Mouse (Mus musculus): Measurements from ENCODE around the gene Pnmt. TPM values are rescaled to one million over a fixed set of nuclear protein-coding genes. Genes with fewer than 3 reads are reported as not detected.

The Pnmt gene
- total RNA-seq (2022) = 1 to 10 TPM in 3 of 4 experiments, not detected in 1; 1.2 to 1.6 (median 1.4) TPM

DNA sequence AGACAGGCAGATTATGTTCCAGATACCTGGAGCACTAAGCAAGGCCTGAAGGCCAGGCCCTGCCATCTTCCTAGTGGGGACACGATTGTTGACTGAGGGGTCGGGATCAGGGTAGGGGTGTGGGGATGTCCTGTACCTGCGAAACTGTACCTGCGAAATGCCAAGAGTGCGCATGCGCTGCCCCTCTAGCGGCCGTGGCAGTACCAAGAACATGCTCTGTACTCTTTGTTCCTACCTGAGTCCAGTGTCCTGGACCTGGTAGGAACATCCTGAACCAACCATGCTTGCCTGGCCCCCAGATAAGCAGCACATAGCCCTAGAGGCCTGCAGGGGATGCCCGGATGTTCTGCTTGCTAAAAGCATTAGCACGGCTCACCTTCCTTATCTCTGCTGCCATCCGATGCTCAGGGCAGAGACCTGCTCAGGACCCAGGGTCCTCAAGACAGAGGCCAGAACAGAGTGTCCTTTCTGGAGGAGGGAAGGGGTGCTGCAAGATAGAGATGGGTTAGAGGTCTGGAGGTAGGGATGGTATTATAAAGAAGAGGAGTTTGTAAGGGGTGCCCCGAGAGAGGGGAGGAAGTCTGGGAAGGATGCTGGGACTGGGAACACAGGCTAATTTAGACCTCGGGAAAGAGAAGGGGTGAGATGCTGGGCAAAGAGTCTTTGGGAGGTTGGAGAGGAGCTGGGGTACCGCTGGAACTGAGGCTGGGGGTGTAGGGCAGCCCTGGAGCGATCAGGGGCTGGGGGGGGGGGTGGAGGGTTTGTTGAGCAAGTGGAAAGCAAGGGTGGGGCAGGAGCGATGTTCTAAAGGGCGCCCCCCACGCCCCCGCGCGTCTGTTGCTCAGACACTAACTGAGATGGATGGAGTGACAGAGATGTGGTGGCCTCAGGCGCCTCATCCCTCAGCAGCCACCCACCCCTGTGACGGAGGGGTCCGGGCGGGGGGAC is at the start of gene Pnmt:
Pnmt (plus strand) TSS at position 813 of the 948 bp plus-strand sequence.
- DNase-seq (ENCODE audit: low spot score) = no peak

DNA sequence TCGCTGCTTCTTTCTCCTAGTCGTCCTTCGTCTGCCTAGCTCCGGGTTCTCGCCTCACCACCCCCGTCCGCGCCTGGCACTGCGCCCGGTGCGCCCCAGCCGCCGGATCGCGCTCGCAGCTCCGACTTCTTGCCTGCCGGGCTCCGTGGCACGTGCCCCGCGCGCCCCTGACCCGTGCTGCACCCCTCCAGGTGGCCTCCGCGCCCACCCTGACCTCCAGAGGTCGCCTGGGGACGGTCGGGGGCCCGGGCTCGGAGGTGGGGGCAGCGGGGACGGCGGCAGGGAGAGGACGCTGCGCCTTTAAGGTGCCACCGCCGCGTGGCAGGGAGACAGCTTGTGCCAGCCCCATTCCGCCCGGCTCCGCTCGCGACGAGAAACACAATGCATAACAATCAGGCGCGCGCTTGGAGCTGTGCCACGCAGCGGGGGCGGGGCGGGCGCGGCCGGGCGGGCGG is 47.7 kb upstream of the Pnmt start:
- DNase-seq (ENCODE audit: low spot score) = no peak

DNA sequence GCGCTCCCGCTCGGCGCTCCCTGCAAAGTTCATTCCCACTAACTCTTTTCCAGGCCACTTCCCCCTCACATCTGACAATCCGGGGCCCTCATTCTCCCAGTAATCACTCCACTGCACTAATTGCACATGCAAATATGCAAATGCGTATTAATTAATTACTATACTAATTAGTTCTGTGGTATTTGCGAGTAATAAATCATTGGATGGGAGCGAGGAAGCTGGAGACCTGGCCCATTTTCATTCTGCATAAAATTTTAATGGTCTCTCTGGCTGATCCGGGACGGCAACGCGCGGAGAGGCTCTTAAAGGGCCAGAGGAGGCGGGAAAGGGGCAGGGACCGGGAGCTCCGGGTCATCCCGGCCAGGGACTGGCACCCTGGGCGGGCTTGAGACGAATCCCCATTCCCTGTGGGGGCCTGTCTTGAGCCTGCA is 47.2 kb upstream of the Pnmt start:
- DNase-seq (ENCODE audit: low spot score) = no peak

DNA sequence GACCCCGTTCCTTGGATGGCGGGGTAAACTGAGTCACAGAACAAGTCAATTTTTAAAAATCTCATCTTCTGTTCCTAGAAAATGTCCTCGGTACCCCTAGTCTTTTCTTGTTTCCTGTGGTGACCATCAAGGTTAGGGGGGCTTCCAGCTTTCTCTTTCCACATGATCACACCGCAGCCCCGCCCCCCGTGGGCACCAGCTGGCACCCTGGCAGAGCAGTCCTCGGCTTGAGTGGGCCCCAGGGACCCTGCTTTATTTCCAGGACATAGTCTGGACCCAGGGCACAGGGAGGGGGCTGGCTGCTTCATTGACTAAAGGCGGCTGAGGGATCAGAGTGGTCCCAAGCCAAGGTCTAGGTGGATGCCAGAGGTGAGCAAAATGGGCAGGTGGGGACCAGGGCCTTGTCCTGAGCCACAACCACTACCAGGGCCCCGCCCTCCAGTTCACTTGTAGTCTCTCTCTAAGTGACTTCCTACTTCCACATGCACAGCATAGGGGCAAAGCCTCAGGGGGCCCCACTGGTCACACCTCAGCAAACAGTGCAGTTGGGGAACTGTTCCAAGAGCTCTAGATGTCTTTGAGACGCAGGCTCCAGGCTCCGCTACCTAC is 46.5 kb upstream of the Pnmt start:
- no peak for DNase-seq (ENCODE audit: low spot score)

DNA sequence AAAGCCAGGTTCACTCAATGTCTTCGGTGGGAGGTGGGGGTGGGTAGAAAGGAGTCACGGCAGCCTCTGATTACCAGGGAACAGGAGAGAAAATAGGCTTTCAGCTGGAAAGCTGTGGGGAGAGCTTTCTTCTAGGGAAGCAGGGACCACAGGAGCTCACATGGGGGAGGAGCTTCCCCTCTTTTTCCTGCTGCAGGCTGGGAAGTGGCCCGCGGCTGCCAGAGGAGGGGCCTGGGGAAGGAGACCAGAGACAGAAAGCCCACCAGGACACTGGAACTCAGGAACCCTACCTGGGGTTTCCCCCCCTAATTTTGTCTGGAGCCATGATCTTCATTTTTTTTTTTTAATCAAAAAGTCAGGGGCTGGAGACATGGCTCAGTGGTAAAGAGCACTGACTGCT is 45.7 kb upstream of the Pnmt start:
- no peak for DNase-seq (ENCODE audit: low spot score)

DNA sequence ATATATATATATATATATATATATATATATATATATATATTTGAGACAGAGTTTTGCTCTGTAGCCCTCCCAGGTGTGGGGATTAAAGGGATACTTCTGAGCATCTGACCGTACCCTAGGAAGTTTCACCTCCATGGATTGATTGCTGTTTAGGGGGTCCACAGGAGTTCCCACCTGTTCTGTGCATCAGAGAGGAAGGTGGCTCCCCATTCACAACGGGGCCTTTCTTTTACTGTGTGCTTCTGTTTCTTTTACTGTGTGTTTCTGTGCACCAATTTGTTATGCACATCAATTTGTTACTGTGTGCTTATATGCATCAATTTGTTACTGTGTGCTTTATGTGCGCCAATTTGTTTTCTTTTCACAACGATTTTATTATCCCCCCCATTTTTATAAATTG is 45.1 kb upstream of the Pnmt start:
- DNase-seq (ENCODE audit: low spot score) = no peak

DNA sequence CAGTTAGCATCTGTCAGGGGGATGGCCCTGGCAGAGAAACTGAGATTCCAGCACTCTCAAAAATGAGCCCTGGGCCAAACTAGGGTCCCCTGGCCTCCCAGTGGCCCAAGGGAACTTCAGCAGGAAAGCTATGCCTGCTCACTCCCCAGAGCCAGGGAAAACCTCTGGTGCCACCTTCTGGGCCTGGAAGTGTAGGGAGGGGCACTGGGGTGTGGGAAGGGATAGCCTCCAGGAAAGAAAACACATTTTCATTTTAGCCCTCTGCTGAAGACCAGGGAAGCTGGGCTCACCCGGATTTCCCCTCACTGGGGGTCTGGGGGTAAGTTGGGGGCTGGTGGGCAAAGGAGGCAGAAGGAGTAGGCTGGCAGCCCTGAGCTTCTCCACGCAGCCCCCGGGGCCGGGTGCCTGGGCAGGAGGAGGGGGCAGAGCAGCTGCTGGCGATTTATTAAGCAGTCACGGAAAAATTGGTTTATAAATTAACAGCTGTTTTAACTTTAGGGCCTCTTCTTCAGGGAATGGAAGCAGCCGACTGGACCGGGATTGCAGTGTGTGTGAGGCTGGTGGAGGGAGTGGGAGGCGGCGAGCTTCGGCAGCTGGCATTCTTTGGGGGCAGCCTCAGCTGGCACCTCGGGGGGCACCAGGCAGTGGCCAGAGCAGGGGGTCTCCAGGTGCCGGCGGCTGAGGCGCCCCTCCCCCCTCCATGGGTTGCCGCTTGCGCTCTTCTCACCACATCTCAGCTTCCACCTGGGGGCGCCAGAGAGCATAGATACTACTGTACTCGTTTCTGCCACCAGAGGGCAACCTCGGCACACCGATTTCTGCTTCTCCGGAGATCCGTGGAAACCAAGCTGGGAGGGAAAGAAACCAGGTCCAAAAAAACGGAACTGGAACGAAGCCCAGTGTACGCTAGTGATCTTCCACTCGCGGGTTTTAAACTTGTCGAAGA is 44.0 kb upstream of the Pnmt start:
- DNase-seq (ENCODE audit: low spot score) = peak; percentile 96

DNA sequence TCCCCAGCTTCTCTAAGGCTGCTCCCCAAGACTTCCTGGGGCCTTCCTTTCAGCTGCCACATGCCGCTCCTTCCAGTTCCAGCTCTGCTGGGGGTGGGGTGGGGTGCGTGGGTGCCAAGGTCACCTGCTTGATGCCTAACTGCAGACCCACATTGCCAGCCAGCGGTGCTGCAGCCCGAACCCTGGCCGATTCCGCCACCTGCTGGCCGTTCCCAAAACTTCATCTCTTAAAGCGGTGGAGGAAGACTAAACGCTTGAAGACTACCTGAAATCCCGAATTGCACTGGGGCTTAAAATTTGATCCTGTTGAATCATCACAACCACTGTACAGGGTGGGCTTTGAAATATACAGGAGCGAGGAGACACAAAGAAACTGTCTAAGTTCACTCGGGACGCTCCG is 41.0 kb upstream of the Pnmt start:
- peak; percentile 70 for DNase-seq (ENCODE audit: low spot score)

DNA sequence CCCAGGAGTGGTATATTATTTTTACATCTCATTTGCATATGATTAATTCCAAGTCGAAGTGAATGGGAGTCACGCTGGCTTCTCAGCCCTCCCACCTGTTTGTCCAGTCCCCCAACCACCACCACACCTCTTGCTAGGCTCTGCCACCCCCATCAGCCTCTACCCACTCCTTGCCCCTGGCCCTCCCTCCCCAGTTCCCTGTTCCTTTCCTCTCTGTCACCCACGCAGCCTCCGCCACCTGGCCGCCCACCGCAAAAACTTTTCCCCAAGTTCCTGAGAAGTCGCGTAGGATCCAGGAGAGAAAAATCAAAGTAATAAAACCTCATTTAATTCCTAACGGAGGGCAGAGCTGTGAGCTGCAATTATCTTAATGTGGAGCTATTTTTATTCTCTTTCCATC is 40.1 kb upstream of the Pnmt start:
- DNase-seq (ENCODE audit: low spot score) = no peak

DNA sequence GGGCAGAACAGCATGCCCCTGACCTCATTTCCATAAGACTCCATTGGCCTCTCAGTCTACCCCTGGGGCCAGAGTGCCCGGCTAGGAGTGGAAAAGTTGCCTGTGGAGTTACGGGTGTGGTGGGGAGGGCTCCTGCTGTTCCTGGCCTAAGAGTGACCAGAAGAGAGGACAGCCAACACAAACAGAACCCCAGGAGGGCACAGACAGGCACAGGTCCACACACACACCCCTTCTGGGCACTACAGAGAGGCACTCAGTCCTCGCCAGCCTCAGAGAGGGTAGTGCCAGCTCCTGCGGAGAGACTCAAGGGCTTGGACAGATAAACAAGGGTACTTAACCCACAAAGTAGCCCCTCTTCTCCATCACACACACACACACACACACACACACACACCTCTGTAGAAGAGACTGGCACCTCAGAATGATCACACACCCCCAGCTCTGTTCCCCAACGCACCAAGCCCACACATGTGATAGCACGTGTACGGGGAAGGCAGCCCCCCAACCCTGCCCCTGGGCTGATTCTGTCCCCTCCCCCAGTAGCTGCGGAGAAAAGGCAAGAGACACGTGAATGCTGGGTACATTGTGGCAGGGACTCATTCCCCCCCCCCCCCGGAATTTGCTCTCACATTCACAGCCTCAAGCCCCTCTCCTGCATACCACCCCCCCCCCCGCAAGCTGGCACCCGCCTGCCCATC is 38.7 kb upstream of the Pnmt start:
- no peak for DNase-seq (ENCODE audit: low spot score)

DNA sequence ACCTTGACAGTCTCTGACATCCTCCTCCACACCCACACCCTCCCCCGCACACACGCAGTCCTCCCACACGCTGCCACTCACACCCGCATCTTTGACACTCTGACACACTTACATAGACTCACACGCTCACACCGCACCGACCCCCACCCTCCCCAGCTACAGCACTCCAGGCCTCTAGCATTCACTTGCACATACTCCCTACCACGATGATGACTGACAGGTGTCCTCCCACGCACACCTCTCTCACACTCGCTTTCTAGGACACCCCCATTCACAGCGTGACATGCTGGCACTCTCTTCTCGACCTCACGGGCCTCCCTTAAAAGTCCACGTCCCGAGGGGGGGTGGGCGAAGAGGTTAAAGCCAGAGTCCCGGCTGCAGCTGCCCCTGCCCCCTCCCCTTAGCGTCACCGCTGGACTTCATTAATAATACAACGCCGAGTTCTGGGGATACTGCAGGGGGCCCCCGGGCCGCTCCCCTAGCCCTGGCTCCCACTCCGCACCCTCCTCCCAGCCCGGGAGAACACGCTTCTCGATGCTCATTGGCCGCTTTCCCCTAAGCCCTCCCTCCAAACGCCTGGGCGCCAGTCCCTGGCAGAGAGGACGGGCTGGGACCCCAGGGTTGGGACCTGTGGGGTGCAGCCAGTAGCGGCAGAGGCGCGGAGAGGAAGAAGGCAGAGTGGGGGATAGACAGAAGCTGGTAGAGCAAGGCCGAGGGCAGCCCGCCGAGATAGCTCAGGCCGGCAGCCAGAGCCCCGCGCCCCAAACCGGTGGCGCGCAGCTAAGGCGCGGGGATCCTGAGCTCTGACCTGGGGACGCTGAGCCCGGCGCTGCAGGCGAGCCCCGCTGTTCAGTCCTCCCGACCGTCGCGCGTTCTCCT is 37.9 kb upstream of the Pnmt start, which contains the start of gene Ppp1r1b:
Ppp1r1b (plus strand) TSS at position 322 of the 879 bp plus-strand sequence.
- DNase-seq (ENCODE audit: low spot score) = no peak

DNA sequence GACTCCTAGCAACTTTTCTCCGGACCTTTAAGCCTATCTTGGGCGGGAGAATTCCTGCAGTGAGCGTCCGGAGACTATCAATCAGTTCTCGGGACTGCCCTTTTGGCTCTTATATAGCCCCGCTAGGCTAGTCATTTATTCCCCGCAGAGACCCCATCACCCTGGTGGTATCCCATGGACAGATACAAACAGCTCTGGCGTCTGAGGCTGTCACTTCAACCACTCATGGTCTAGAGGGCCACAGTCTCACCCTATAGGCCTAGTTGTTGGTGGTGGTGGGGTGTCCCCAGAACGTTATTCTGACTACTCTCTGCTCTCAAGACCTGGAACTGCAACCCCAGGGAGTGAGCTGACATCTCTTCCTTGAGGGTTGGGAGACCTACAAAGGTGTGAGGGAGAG is 36.9 kb upstream of the Pnmt start:
- DNase-seq (ENCODE audit: low spot score) = no peak

DNA sequence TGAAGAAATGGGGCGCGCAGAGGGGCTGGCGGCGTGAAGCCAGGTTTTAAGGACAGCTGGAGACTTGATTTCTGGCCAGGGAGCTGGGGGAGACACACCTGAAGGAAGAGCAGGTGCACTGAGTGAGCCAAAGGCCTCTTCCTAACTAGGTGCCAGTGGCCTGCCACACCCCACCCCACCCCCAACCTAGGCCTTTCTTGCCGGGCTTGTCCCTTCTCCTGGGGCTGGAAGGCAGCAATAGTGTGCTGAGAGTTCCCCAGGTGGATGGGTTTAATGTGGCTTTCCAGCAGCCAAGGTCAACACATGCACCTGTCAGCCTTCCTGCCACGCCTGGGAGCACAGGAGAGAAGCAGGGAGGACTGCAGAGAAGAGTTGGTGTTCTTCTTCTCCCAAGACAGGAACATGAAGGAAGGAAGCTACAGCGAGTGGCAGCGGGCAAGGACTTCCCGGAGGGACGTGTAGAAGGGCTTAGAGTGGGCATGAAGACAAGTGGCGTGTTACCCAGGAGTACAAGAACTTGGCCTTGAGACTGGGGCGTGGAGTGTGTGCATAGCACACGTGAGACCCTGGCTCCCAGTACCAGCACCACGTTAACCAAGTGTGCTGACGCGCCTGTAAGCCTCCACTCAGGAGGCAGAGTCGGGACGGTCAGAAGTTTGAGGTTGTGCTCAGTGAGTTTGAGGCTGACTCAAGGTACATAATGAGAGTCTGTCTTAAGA is 33.8 kb upstream of the Pnmt start:
- DNase-seq (ENCODE audit: low spot score) = no peak

DNA sequence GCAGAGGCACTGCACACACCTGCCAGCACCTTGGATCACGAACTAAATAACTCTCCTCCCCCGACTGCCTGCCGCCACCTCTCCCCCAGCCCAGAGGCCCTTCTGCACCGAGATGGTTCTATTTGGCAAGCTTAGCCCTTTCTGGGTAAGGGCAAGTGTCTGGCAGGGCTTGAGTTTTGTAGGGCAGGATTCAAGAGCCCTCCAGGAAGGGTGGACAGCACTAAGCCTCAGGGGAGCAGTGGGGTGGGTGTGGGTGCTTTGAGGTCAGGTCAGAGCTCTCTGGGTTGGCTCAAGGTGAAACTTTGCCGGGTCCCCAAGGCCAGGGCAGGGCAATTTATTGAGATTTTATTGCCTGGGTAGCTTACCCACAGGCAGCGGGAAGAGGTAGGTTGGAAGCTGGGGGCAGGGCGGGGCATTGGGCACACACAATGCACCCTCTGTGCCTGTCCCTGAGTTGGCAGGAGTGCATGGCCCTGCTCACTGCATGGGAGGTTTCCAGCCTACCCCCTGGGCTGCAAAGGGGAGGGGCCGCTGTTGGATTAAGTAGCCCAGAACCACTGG is 32.5 kb upstream of the Pnmt start:
- DNase-seq (ENCODE audit: low spot score) = no peak

DNA sequence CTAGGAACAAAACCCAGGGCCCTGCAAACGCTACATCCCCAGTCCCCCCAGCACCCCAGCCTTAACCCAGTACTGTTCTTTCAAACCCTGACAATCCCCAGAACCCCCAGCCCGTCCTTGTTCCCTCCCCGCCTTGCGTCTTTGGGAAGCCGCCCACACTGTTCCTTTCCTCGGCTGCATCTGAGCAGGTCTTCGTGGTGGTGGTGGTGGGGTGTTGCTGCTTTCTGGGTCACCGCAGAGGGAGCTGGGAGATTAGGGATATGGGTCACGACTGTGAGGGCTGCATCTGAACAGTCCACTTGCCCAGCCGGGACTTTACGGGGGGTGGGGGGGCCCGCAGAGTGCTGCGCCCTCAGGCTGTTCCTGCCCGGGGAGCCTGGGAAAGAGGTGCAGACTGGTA is 31.8 kb upstream of the Pnmt start:
- no peak for DNase-seq (ENCODE audit: low spot score)

DNA sequence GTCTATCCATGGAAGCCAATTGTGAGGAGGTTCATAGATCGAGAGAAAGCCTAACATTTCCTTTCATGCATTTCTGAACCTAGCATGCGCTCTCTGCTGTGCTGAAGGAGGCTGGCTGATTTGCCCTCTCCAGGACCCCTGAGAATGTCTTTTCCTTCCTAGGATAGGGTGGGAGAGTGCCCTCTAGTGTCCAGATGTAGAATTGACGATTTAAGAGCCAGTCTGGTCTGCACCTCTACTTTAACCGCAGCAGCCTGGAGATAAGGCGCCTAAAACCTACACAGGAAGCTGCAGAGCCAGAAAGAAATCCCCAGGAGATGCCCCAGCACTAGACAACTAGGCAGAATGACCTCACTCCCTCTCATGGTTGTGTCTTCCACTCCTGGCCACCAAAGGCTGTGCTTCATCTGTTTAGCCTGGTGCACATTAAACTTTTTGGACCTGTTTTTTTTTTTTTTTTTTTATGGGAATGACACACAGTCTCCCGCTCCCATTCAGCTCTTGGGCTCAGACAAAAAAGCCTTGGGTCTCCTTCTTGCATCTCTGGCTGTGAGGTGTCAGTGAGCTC is 30.4 kb upstream of the Pnmt start:
- DNase-seq (ENCODE audit: low spot score) = peak; percentile 55

DNA sequence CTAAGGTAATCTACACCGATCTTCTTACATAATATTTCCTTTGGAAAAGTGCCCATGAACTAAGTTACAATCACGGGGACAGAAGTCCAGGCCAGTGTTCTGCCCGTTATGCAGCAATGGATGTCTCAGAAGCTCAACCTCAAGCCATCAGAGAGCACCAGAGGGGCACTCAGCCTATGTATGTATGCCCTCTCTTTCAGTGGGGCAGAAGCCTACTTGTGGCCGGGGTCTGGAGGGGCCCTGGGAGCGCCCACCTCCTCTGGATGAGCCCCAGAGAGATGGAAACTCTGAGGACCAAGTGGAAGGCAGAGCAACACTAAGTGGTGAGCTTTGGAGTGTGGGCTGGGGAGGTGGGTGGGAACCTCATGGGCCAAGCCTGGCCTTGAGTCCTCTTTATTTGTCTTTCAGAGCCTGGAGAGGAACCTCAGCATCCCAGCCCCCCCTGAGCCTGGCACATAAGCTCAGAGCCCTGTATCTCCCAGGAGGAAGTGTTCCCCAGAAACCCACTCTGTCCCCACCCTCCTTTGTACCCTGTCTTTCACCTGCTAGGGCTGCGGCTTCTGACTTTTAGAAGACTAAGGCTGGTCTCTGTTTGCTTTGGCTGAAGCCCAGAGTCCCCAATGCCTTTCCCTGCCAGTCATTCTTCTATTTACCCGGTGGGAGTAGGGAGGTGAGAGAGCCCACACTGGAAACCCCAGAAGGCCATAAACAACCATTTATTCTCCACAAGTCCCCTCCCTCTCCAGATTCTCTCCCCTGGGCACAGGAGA is 29.4 kb upstream of the Pnmt start:
- no peak for DNase-seq (ENCODE audit: low spot score)

All from heart, adult 8-10 months (tissue).